Mouse (Mus musculus) CD8-positive naive resting alpha-beta T cell, adult 2 months (primary cell): ENCODE data around the gene Klhl42.
A peak's percentile ranks its signal among the peaks of the same experiment; 100 is the strongest.

Experiments
- DNase-seq, 2 experiments: peaks; one replicate each; pipeline ENCODE4 v3.0.0; 2022; ENCODE audit warnings: low read depth in 2 of 2, low spot score in 2 of 2

The Klhl42 gene

GRCm38 (mm10) chr6:147091136-147092120, at the start of gene Klhl42:
Gene Klhl42, plus strand, starts transcription at chr6:147091379.
- DNase-seq: peak; percentile 70 to 72

- peak; percentile 62 to 78 for DNase-seq
Measured at GRCm38 (mm10) chr6:147042291-147043290, 48.6 kb upstream of the Klhl42 start, which contains the start of gene Mrps35. Gene Mrps35, plus strand, starts transcription at chr6:147042764.

GRCm38 (mm10) chr6:147043633-147044032, 47.5 kb upstream of the Klhl42 start:
- DNase-seq: no peak

GRCm38 (mm10) chr6:147049239-147049805, 41.9 kb upstream of the Klhl42 start:
- no peak for DNase-seq

GRCm38 (mm10) chr6:147051666-147052065, 39.5 kb upstream of the Klhl42 start:
- DNase-seq: no peak

- no peak for DNase-seq
Measured at GRCm38 (mm10) chr6:147052440-147052839, 38.7 kb upstream of the Klhl42 start.

- DNase-seq: no peak
Measured at GRCm38 (mm10) chr6:147053785-147054646, 37.2 kb upstream of the Klhl42 start.

GRCm38 (mm10) chr6:147055374-147055977, 35.7 kb upstream of the Klhl42 start:
- DNase-seq: no peak

GRCm38 (mm10) chr6:147059326-147059725, 31.9 kb upstream of the Klhl42 start:
- DNase-seq: no peak

- no peak for DNase-seq
Measured at GRCm38 (mm10) chr6:147061630-147062029, 29.5 kb upstream of the Klhl42 start.

- DNase-seq: no peak
Measured at GRCm38 (mm10) chr6:147062034-147062433, 29.1 kb upstream of the Klhl42 start.

- no peak for DNase-seq
Measured at GRCm38 (mm10) chr6:147062694-147063093, 28.5 kb upstream of the Klhl42 start.

- DNase-seq: no peak
Measured at GRCm38 (mm10) chr6:147064226-147064943, 26.8 kb upstream of the Klhl42 start.

GRCm38 (mm10) chr6:147064944-147065261, 26.3 kb upstream of the Klhl42 start:
- no peak for DNase-seq

GRCm38 (mm10) chr6:147075808-147076387, 15.3 kb upstream of the Klhl42 start:
- no peak for DNase-seq

- no peak for DNase-seq
Measured at GRCm38 (mm10) chr6:147076878-147077277, 14.3 kb upstream of the Klhl42 start.

- DNase-seq: no peak
Measured at GRCm38 (mm10) chr6:147079919-147080318, 11.3 kb upstream of the Klhl42 start.

GRCm38 (mm10) chr6:147085398-147086040, 5.7 kb upstream of the Klhl42 start:
- no peak for DNase-seq
